Mouse (Mus musculus): Measurements from ENCODE around the gene Kif5a. TPM values are rescaled to one million over a fixed set of nuclear protein-coding genes. Genes with fewer than 3 reads are reported as not detected.

The Kif5a gene
- polyA plus RNA-seq, 1 experiment from 2014 or later, result 0.06 TPM

DNA sequence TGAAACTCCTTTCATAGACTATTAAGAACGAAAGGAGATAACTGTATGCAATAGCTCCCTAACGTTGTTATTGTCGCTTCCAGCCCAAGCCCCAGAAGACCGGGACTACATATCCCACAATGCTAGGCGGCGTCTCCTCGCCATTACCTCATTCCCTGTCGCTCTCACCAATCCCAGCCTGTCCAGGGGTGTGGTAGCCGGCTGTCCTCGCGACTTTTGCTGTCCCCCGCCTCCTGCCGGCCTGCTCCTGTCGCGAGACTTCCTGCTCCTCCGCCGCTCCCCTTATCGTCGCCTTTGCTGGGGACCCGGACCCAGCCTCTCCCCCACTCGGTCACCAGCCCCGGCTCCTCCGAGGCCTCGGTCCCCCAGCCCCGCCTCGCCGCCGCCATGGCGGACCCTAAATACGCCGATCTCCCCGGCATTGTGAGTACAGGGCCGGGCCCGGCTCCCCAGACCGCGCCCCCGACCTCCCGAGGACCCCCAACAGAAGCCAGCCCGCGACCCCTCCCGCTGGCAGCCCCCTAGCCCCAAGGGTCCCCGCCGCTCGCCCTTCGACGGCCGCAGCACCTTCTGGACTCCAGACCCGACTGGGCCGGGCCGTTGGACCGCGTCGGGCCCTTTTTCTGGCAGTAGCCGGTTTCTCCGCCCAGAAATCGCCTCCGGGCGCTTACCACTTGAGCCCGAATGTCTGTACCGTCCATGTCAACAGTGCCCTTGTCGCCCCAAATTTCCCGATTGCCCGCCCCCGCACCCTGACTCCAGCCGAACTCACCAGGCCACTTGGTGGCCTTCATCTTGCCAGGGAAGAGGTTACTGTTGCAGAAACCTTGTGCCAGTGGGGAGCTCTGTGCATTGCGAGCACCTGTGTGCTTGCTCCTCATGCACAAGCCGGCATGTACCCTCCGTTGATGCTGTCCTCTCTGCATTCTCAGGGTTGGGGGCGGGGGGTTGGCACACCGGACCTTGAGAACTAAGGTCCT is 3.3 kb upstream of the Kif5a start, which contains the start of gene Dctn2:
Gene Dctn2 (plus strand): TSS at position 257 of the 980 bp plus-strand sequence.
- peaks cover 23% of the 10 kb centered on the region for H3K36me3 ChIP-seq (replicated peaks; ENCODE audit: insufficient read depth, low read length)
- H3K27ac ChIP-seq (ENCODE audit: low read depth), result peak within 1 kb of the TSS; percentile 97
- peaks cover 24% of the 10 kb centered on the region for H3K27me3 ChIP-seq (ENCODE audit: insufficient read depth, low read length)
- ATAC-seq, result peak; percentile 99
- DNase-seq, result peak; percentile 96
- H3K9me3 ChIP-seq (ENCODE audit: low read length), result no peaks in the 10 kb centered on the region
- H3K4me2 ChIP-seq (ENCODE audit: low read depth, low read length), result peak within 1 kb of the TSS; percentile 89
- H3K9ac ChIP-seq (replicated peaks), result peak within 1 kb of the TSS; percentile 100
- peaks cover 20% of the 10 kb centered on the region for H3K4me1 ChIP-seq (ENCODE audit: insufficient read depth)
- H3K4me3 ChIP-seq (ENCODE audit: low read depth, low read length), result peak within 1 kb of the TSS; percentile 97
- WGBS (ENCODE audit: insufficient replicate concordance), result under 1% methylated on average over 70 of the region's 70 CpGs
- TF ChIP-seq EP300 (IDR thresholded peaks at IDR 0.05; ENCODE audit: low read depth) (peak; percentile 56), CTCF (IDR thresholded peaks at IDR 0.05; ENCODE audit: low read depth) (peak; percentile 28; the same call in 1 of the 2 replicates)

DNA sequence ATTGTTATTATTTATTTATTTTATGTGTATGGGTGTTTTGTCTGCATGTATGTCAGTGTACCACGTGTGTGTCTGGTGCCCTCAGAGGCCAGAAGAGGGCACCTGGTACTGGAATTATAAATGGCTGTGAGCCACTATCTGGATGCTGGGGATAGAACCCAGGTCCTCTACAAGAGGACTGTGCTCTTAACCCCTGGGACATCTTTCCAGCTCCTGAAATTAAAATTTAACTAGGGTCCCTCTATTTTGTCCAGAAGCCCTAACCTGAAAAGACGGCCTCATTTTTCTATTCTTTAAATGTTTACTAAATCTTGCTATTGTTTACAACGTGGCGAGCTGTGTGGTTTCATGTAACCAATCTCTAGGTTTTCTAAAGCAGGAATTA is 2.6 kb upstream of the Kif5a start:
- H3K36me3 ChIP-seq (replicated peaks; ENCODE audit: insufficient read depth, low read length), result peaks cover 18% of the 10 kb centered on the region
- peaks cover 20% of the 10 kb centered on the region for H3K4me1 ChIP-seq (ENCODE audit: insufficient read depth)
- no peak overlapping the region; the same call in 1 of the 2 replicates for H3K9ac ChIP-seq (replicated peaks)
- no peaks in the 10 kb centered on the region for H3K9me3 ChIP-seq (ENCODE audit: low read length)
- TF ChIP-seq CTCF (IDR thresholded peaks at IDR 0.05; ENCODE audit: low read depth) (peak; percentile 56), EP300 (IDR thresholded peaks at IDR 0.05; ENCODE audit: low read depth) (no peak)
- H3K27me3 ChIP-seq (ENCODE audit: insufficient read depth, low read length), result peaks cover 27% of the 10 kb centered on the region
- H3K4me3 ChIP-seq (ENCODE audit: low read depth, low read length), result peak overlapping the region; percentile 97
- no peak overlapping the region for H3K27ac ChIP-seq (ENCODE audit: low read depth)
- ATAC-seq, result peak; percentile 60
- no peak for DNase-seq
- H3K4me2 ChIP-seq (ENCODE audit: low read depth, low read length), result peak overlapping the region; percentile 89
- 28% methylated on average over 4 of the region's 4 CpGs for WGBS (ENCODE audit: insufficient replicate concordance)

DNA sequence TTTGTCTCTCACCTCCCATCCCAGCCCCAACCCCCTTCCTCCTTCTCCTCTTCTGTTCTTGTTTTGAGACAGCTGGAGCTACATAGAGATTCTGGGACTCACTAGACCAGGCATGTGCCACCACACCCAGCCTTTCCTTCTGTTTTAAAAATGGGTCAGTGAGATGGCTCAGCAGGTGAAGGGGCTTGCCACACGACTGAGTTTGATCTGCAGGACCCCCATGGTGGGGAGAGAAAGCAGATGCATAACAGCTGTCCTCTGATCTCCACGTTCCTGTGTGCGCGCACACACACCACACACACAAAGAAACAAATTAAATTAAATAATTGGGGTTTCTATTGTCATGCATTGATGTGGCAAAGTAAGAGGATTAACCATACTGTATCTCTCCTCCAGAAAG is 1.8 kb upstream of the Kif5a start:
- DNase-seq, result no peak
- no peak for TF ChIP-seq EP300 (IDR thresholded peaks at IDR 0.05; ENCODE audit: low read depth)
- no peak for TF ChIP-seq CTCF (IDR thresholded peaks at IDR 0.05; ENCODE audit: low read depth)
- 75% methylated on average over 4 of the region's 4 CpGs for WGBS (ENCODE audit: insufficient replicate concordance)
- ATAC-seq, result no peak
- Histone ChIP-seq H3K4me3 (ENCODE audit: low read depth, low read length) (no peak overlapping the region), H3K4me1 (ENCODE audit: insufficient read depth) (peaks cover 20% of the 10 kb centered on the region), H3K27ac (ENCODE audit: low read depth) (no peak overlapping the region), H3K9ac (replicated peaks) (no peak overlapping the region), H3K9me3 (ENCODE audit: low read length) (no peaks in the 10 kb centered on the region), H3K27me3 (ENCODE audit: insufficient read depth, low read length) (peaks cover 27% of the 10 kb centered on the region), H3K4me2 (ENCODE audit: low read depth, low read length) (no peak overlapping the region), H3K36me3 (replicated peaks; ENCODE audit: insufficient read depth, low read length) (peaks cover 10% of the 10 kb centered on the region)

DNA sequence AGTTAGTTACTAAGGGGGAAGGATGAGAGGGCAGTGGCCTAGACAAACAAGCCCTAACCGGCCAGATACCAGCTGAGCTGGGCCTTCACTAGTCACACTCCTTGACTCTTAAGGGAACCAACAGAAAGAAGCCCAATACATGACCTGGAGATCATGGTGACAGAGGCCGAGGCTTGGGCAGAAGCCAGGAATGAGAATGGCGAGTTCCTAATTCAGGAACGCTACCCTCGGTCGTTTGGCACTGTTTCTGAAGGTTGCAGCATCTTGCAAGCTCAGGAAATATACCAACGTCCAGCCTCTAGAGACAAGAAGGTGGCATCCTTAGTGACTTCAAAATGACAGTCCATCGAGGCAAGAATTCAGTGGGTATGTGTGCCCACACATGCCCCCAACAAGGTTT is 1.2 kb upstream of the Kif5a start:
- Histone ChIP-seq H3K9me3 (ENCODE audit: low read length) (no peaks in the 10 kb centered on the region), H3K27me3 (ENCODE audit: insufficient read depth, low read length) (peaks cover 27% of the 10 kb centered on the region), H3K4me3 (ENCODE audit: low read depth, low read length) (no peak overlapping the region), H3K4me1 (ENCODE audit: insufficient read depth) (peaks cover 20% of the 10 kb centered on the region), H3K4me2 (ENCODE audit: low read depth, low read length) (no peak overlapping the region), H3K27ac (ENCODE audit: low read depth) (no peak overlapping the region), H3K9ac (replicated peaks) (no peak overlapping the region), H3K36me3 (replicated peaks; ENCODE audit: insufficient read depth, low read length) (peaks cover 8% of the 10 kb centered on the region)
- ATAC-seq (no peak), DNase-seq (no peak)
- no peak for TF ChIP-seq CTCF (IDR thresholded peaks at IDR 0.05; ENCODE audit: low read depth)
- no peak for TF ChIP-seq EP300 (IDR thresholded peaks at IDR 0.05; ENCODE audit: low read depth)
- 70% methylated on average over 8 of the region's 8 CpGs for WGBS (ENCODE audit: insufficient replicate concordance)

DNA sequence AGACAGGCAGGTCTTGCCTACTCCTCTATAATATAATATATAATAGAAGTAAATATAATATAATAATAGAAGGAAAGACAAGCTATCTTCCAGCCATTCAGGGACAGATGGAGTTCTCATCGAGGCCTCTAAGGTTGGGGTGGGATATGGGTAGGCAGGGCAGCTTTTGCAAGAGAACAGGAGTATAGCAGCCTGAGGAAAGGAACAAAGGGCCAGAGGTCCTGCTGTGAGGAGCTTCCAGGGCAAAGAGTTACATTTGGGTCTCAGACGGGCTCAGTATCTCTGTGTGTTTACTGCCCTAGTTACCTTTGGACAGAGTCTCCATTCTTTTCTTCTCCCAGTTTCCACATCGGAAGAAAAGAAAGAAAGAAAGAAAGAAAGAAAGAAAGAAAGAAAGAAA is 483 bp upstream of the Kif5a start:
- Histone ChIP-seq H3K9ac (replicated peaks) (no peak overlapping the region), H3K4me1 (ENCODE audit: insufficient read depth) (peaks cover 20% of the 10 kb centered on the region), H3K27ac (ENCODE audit: low read depth) (no peak overlapping the region), H3K36me3 (replicated peaks; ENCODE audit: insufficient read depth, low read length) (peaks cover 2% of the 10 kb centered on the region), H3K9me3 (ENCODE audit: low read length) (no peaks in the 10 kb centered on the region), H3K27me3 (ENCODE audit: insufficient read depth, low read length) (peaks cover 27% of the 10 kb centered on the region), H3K4me2 (ENCODE audit: low read depth, low read length) (no peak overlapping the region), H3K4me3 (ENCODE audit: low read depth, low read length) (no peak overlapping the region)
- ATAC-seq (no peak), DNase-seq (no peak)
- TF ChIP-seq CTCF (IDR thresholded peaks at IDR 0.05; ENCODE audit: low read depth) (no peak), EP300 (IDR thresholded peaks at IDR 0.05; ENCODE audit: low read depth) (no peak)
- WGBS (ENCODE audit: insufficient replicate concordance), result 55% methylated on average over 3 of the region's 3 CpGs

DNA sequence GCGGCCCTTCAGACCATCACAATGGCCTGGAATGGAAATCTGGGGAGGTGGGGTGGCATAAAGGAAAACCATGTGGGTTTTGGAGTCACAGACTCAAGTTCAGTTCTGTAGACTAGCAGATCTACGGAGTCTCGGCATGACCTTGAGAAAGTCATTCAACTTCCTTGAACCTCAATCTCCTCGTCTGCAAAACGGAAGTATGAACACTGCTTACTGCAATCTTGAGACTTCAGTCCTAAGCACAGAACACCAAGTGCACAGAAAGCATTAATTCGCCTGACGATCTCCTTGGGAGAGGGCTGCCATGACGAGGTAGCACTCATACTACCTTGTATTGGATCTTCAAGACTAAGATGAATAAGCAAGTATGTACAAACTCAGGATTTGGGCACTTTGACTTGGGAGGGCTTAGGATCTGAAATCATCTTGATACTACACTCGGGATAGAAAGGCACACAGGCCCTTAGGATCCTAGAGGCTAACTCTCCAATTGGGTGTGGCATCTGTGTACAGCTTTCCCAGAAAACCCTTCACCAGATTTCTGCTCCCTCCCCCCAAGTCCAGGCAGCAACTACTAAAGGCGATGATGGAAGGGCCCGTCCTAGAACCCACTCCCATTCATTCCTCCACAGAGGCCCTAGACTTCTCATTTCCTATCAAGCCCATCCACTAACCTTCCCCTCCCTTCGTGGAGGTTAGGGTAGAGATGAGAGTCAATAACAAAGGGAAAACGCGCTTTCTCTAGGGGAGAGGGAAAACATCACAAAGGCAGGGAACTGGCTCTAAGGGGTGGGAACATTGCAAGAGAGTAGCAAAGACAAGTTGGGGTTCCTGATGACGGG is 1.2 kb downstream of the Kif5a start:
- H3K4me2 ChIP-seq (ENCODE audit: low read depth, low read length), result no peak overlapping the region
- no peak overlapping the region for H3K4me3 ChIP-seq (ENCODE audit: low read depth, low read length)
- peaks cover 27% of the 10 kb centered on the region for H3K27me3 ChIP-seq (ENCODE audit: insufficient read depth, low read length)
- H3K36me3 ChIP-seq (replicated peaks; ENCODE audit: insufficient read depth, low read length), result no peaks in the 10 kb centered on the region
- H3K4me1 ChIP-seq (ENCODE audit: insufficient read depth), result peaks cover 14% of the 10 kb centered on the region
- DNase-seq (no peak), ATAC-seq (no peak)
- H3K9ac ChIP-seq (replicated peaks), result no peak overlapping the region
- H3K9me3 ChIP-seq (ENCODE audit: low read length), result no peaks in the 10 kb centered on the region
- 62% methylated on average over 15 of the region's 15 CpGs for WGBS (ENCODE audit: insufficient replicate concordance)
- TF ChIP-seq EP300 (IDR thresholded peaks at IDR 0.05; ENCODE audit: low read depth) (no peak), CTCF (IDR thresholded peaks at IDR 0.05; ENCODE audit: low read depth) (no peak)
- no peak overlapping the region for H3K27ac ChIP-seq (ENCODE audit: low read depth)

Data from liver, postnatal 0 days (tissue).